Mouse (Mus musculus) hindbrain, embryonic 15.5 days (tissue): Measurements from ENCODE around the gene P2rx5. TPM values are rescaled to one million over a fixed set of nuclear protein-coding genes. Genes with fewer than 3 reads are reported as not detected.
A peak's percentile ranks its signal among the peaks of the same experiment; 100 is the strongest.

Experiments used
- ATAC-seq: fragments of 200-750 bp; cut with Nextera tagmentation; 2 replicates; pipeline ENCODE4 v1.8.0; 2017; ENCODE audit warnings: low read depth, moderate number of reproducible peaks, moderate TSS enrichment; ENCODE audit not compliant: low FRiP score
- H3K27ac ChIP-seq: fragments of 300-500 bp; sonication (generic); replicated peaks from 2 replicates; pipeline ENCODE4 v1.5.1; 2015; ENCODE audit warnings: mild to moderate bottlenecking, inconsistent platforms
- H3K27me3 ChIP-seq: fragments of 300-500 bp; sonication (generic); 2 replicates; pipeline ENCODE4 v1.6.1; 2015; ENCODE audit warnings: control low read depth, inconsistent platforms
- H3K36me3 ChIP-seq: fragments of 300-500 bp; sonication (generic); 2 replicates; pipeline ENCODE4 v1.6.1; 2015; ENCODE audit warnings: control low read depth, inconsistent platforms
- H3K4me1 ChIP-seq: fragments of 300-500 bp; sonication (generic); replicated peaks from 2 replicates; pipeline ENCODE4 v1.6.1; 2015; ENCODE audit warnings: control low read depth, inconsistent platforms
- H3K4me2 ChIP-seq: fragments of 300-500 bp; sonication (generic); 2 replicates; pipeline ENCODE4 v1.6.1; 2015; ENCODE audit warnings: moderate library complexity, mild to moderate bottlenecking, inconsistent platforms
- H3K4me3 ChIP-seq: fragments of 300-500 bp; sonication (generic); 2 replicates; pipeline ENCODE4 v1.5.1; 2015; ENCODE audit warnings: mild to moderate bottlenecking, inconsistent platforms
- H3K9ac ChIP-seq: fragments of 300-500 bp; sonication (generic); 2 replicates; pipeline ENCODE4 v1.6.1; 2015; ENCODE audit warnings: inconsistent platforms
- H3K9me3 ChIP-seq: fragments of 300-500 bp; sonication (generic); 2 replicates; pipeline ENCODE4 v1.6.1; 2016; ENCODE audit warnings: control low read depth, inconsistent platforms
- WGBS: fragments of 180-500 bp; shearing (Covaris S2); methylation state at CpG from one replicate; pipeline ENCODE4 v1.1.7; 2015; 5-methylcytosine and 5-hydroxymethylcytosine counted together
- polyA plus RNA-seq: library from polyadenylated mRNA; unstranded; fragments of >200 nt; fragmentation: Nextera tagmentation; extraction: Ambion mirVana; gene quantifications from 2 replicates; pipeline ENCODE4 v1.2.1, GENCODE M21; 2015

Gene P2rx5
- polyA plus RNA-seq, 1 experiment from 2014 or later: 0.43 TPM

GRCm38 (mm10) chr11:73146975-73147365, 13.3 kb upstream of the P2rx5 start:
- no peak overlapping the region for H3K4me3 ChIP-seq
- no peaks in the 10 kb centered on the region for H3K4me1 ChIP-seq
- H3K27me3 ChIP-seq: no peaks in the 10 kb centered on the region
- H3K4me2 ChIP-seq: no peak overlapping the region
- no peaks in the 10 kb centered on the region for H3K36me3 ChIP-seq
- H3K9me3 ChIP-seq: no peaks in the 10 kb centered on the region
- no peak overlapping the region for H3K9ac ChIP-seq
- WGBS: 56% methylated on average over 7 of the region's 7 CpGs
- H3K27ac ChIP-seq: no peak overlapping the region
- no peak for ATAC-seq

DNA sequence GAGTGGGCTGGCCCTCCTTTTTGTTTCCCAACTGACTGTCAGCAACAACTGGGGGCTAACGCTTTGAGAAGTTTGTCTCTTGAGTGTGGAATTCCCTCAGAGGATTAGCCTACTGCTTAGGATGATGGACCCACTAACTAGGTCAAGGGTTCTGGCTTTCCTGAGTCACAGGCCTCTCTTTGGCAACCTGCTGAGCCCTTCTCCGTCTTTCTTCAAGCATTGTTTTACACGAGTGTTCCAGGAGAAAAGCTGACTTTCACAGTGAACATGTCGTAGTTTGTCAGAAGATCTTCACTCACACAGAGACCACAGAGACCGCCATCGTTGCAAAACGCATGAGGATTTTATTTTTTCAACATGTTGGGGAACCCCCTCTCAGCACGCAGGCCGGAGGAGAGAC, 12.0 kb upstream of the P2rx5 start:
- Histone ChIP-seq H3K27ac (no peak overlapping the region), H3K4me3 (no peak overlapping the region), H3K36me3 (no peaks in the 10 kb centered on the region), H3K4me1 (no peaks in the 10 kb centered on the region), H3K9me3 (no peaks in the 10 kb centered on the region), H3K9ac (no peak overlapping the region), H3K27me3 (no peaks in the 10 kb centered on the region), H3K4me2 (no peak overlapping the region)
- ATAC-seq: no peak
- 78% methylated on average over 9 of the region's 9 CpGs for WGBS

- Histone ChIP-seq H3K4me3 (no peak overlapping the region), H3K27ac (no peak overlapping the region), H3K9ac (no peak overlapping the region), H3K4me2 (no peak overlapping the region), H3K4me1 (peaks cover 4% of the 10 kb centered on the region; the same call in 1 of the 2 replicates), H3K27me3 (peaks cover 5% of the 10 kb centered on the region; the same call in 1 of the 2 replicates), H3K9me3 (no peaks in the 10 kb centered on the region), H3K36me3 (no peaks in the 10 kb centered on the region)
- no peak for ATAC-seq
- WGBS: 79% methylated on average over 6 of the region's 6 CpGs
These were observed 5.2 kb upstream of the P2rx5 start for GRCm38 (mm10) chr11:73155071-73155470.

DNA sequence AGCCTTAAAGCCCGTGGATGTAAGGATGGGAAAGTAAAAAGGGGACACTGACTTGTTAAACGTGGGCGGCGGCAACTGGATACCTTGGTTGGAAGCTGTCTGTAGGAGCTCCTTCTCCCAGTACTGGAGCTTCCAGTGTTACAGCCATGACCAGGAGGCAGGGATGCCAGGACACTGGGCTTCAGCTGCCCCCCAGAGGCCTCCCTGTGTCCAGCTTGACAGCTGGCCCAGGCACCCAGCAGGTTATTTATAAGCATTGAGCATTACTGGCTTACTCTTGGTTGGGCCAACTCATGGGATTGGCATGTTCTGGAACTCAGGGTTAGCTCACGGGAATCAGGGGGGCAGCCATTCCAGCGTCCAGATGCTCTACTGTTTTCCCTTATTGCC, 585 bp downstream of the P2rx5 start:
- Histone ChIP-seq H3K4me2 (peak overlapping the region; percentile 93), H3K9ac (0 out of 2 replicates have a peak overlapping the region, but pooled peaks have one; percentile 49), H3K27me3 (peaks cover 16% of the 10 kb centered on the region; the same call in 1 of the 2 replicates), H3K36me3 (no peaks in the 10 kb centered on the region), H3K27ac (no peak overlapping the region), H3K4me1 (peaks cover 14% of the 10 kb centered on the region), H3K9me3 (no peaks in the 10 kb centered on the region), H3K4me3 (peak overlapping the region; percentile 47)
- ATAC-seq: no peak
- WGBS: 32% methylated on average over 6 of the region's 6 CpGs

- H3K27me3 ChIP-seq: peaks cover 16% of the 10 kb centered on the region; the same call in 1 of the 2 replicates
These were observed 1.4 kb downstream of the P2rx5 start for GRCm38 (mm10) chr11:73161616-73162015.

GRCm38 (mm10) chr11:73162284-73162683, 2.1 kb downstream of the P2rx5 start:
- H3K9ac ChIP-seq: no peak overlapping the region
- no peak overlapping the region for H3K4me2 ChIP-seq
- H3K9me3 ChIP-seq: no peaks in the 10 kb centered on the region
- no peak overlapping the region for H3K4me3 ChIP-seq
- H3K36me3 ChIP-seq: no peaks in the 10 kb centered on the region
- H3K27me3 ChIP-seq: peaks cover 16% of the 10 kb centered on the region; the same call in 1 of the 2 replicates
- H3K4me1 ChIP-seq: peaks cover 14% of the 10 kb centered on the region
- H3K27ac ChIP-seq: no peak overlapping the region
- WGBS: 67% methylated on average over 5 of the region's 5 CpGs
- no peak for ATAC-seq

More at GRCm38 (mm10) chr11:73161616-73162015, 1.4 kb downstream of the P2rx5 start:
- no peaks in the 10 kb centered on the region for H3K9me3 ChIP-seq
- 93% methylated on average over 4 of the region's 4 CpGs for WGBS
- H3K4me1 ChIP-seq: peaks cover 14% of the 10 kb centered on the region
- H3K4me3 ChIP-seq: no peak overlapping the region
- H3K27ac ChIP-seq: no peak overlapping the region
- no peak overlapping the region for H3K9ac ChIP-seq
- no peak overlapping the region for H3K4me2 ChIP-seq
- H3K36me3 ChIP-seq: no peaks in the 10 kb centered on the region
- ATAC-seq: no peak

- H3K27ac ChIP-seq: no peak overlapping the region
- H3K9ac ChIP-seq: no peak overlapping the region
- H3K4me2 ChIP-seq: no peak overlapping the region
- no peak for ATAC-seq
- H3K9me3 ChIP-seq: no peaks in the 10 kb centered on the region
- H3K4me1 ChIP-seq: peaks cover 5% of the 10 kb centered on the region; the same call in 1 of the 2 replicates
- no peaks in the 10 kb centered on the region for H3K36me3 ChIP-seq
- 85% methylated on average over 8 of the region's 8 CpGs for WGBS
- H3K27me3 ChIP-seq: no peaks in the 10 kb centered on the region
- H3K4me3 ChIP-seq: no peak overlapping the region
These were observed 7.8 kb downstream of the P2rx5 start for GRCm38 (mm10) chr11:73168071-73168470.

DNA sequence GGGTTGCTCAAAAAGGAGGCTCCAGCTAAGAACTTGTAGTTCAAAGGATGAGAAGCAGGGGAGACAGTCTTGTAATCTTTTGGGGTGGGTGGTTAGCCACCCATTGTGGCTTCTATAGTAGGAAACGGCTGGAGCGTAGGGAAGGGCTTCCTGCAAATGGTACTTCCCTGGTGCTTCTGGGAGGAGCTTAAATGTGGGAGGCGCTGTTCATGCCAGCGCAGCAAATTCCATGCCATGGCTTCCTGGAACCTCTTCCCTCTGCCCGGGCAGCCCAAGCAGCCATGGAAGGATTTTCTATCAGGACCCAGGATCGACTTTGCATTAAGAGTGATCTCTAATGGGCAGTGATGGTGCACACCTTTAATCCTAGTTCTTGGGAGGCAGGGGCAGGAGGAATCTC, 8.4 kb downstream of the P2rx5 start:
- no peaks in the 10 kb centered on the region for H3K36me3 ChIP-seq
- H3K9ac ChIP-seq: no peak overlapping the region
- no peak overlapping the region for H3K4me3 ChIP-seq
- no peaks in the 10 kb centered on the region for H3K9me3 ChIP-seq
- no peaks in the 10 kb centered on the region for H3K27me3 ChIP-seq
- 81% methylated on average over 6 of the region's 6 CpGs for WGBS
- H3K4me1 ChIP-seq: peaks cover 5% of the 10 kb centered on the region; the same call in 1 of the 2 replicates
- no peak overlapping the region for H3K27ac ChIP-seq
- ATAC-seq: no peak
- no peak overlapping the region for H3K4me2 ChIP-seq

DNA sequence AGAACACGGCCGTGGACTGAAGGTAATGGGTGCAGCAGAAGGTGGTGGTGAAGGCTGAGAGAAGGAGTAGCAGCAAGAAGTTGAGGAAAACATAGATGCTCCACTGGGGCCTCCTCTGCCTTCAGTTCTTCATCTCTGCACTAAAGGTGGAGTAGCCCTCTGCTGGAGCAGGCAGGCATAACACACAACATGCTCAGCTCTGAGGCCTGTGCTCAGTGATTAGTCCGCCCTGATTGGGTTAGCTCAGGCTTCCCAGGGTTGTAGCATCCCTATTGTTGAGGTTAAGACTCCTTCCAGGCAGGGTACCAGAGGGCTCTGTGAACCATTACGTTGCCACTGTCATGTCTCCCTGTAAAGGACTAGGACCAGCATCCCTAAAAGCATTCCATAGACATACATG, 9.0 kb downstream of the P2rx5 start:
- no peak overlapping the region for H3K4me3 ChIP-seq
- H3K27ac ChIP-seq: no peak overlapping the region
- H3K4me1 ChIP-seq: peaks cover 5% of the 10 kb centered on the region; the same call in 1 of the 2 replicates
- H3K36me3 ChIP-seq: 0 out of 2 replicates have a peak, but pooled peaks cover under 1% of the 10 kb centered on the region
- no peak overlapping the region for H3K4me2 ChIP-seq
- no peak overlapping the region for H3K9ac ChIP-seq
- no peak; the same call in 1 of the 2 replicates for ATAC-seq
- 45% methylated on average over 4 of the region's 4 CpGs for WGBS
- no peaks in the 10 kb centered on the region for H3K27me3 ChIP-seq
- H3K9me3 ChIP-seq: no peaks in the 10 kb centered on the region

GRCm38 (mm10) chr11:73172186-73172585, 12.0 kb downstream of the P2rx5 start:
- 0 out of 2 replicates have a peak, but pooled peaks cover 5% of the 10 kb centered on the region for H3K36me3 ChIP-seq
- 65% methylated on average over 5 of the region's 5 CpGs for WGBS
- ATAC-seq: no peak
- no peak overlapping the region for H3K4me3 ChIP-seq
- H3K27ac ChIP-seq: no peak overlapping the region
- peaks cover 21% of the 10 kb centered on the region for H3K4me1 ChIP-seq
- no peak overlapping the region for H3K9ac ChIP-seq
- no peak overlapping the region for H3K4me2 ChIP-seq
- H3K27me3 ChIP-seq: no peaks in the 10 kb centered on the region
- H3K9me3 ChIP-seq: no peaks in the 10 kb centered on the region

DNA sequence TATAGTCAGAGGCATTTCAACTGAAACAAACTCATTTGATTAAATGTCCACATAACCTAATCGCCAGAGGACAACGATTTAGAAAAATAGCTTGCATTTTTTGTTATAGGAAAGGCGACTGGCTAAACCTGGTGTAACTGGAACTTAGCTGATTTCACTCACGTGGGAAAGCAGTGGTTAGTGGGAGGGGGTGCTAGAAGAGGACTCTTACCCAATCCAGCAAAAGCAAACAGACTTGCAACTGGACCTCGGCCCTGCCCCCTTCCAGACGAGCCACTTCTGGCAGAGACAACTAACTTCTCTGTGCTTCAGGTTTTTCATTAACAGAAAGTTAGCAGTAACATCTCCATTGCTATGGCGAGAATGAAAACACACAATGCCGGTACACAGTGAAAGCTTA, 15.4 kb downstream of the P2rx5 start:
- H3K36me3 ChIP-seq: 0 out of 2 replicates have a peak, but pooled peaks cover 8% of the 10 kb centered on the region
- H3K9me3 ChIP-seq: no peaks in the 10 kb centered on the region
- H3K9ac ChIP-seq: peak overlapping the region; percentile 69; the same call in 1 of the 2 replicates
- H3K27ac ChIP-seq: no peak overlapping the region
- WGBS: 41% methylated on average over 8 of the region's 8 CpGs
- no peak for ATAC-seq
- peak overlapping the region; percentile 65 for H3K4me3 ChIP-seq
- peak overlapping the region; percentile 61 for H3K4me2 ChIP-seq
- H3K27me3 ChIP-seq: no peaks in the 10 kb centered on the region
- peaks cover 41% of the 10 kb centered on the region for H3K4me1 ChIP-seq

GRCm38 (mm10) chr11:73176186-73176585, 16.0 kb downstream of the P2rx5 start:
- 1% methylated on average over 15 of the region's 15 CpGs for WGBS
- no peaks in the 10 kb centered on the region for H3K27me3 ChIP-seq
- H3K4me1 ChIP-seq: peaks cover 41% of the 10 kb centered on the region

More at GRCm38 (mm10) chr11:73176186-73176585, 16.0 kb downstream of the P2rx5 start:
- H3K4me2 ChIP-seq: peak overlapping the region; percentile 61
- no peak for ATAC-seq
- H3K4me3 ChIP-seq: peak overlapping the region; percentile 65
- peak overlapping the region; percentile 85 for H3K27ac ChIP-seq
- no peaks in the 10 kb centered on the region for H3K9me3 ChIP-seq
- H3K36me3 ChIP-seq: 0 out of 2 replicates have a peak, but pooled peaks cover 11% of the 10 kb centered on the region
- H3K9ac ChIP-seq: peak overlapping the region; percentile 69
